Mouse (Mus musculus) ES-Bruce4 (cell line): ENCODE results near the gene Gm13694.
"Not testable (repeated sequence)": the region's sequence is repeated elsewhere in the genome, so short reads cannot be mapped to it uniquely, and the experiment has no call there.

Experiments
- CTCF ChIP-seq: IDR thresholded peaks from one replicate; pipeline ENCODE4 v1.8.1; 2011; ENCODE audit warnings: low read depth, low read length
- POLR2A ChIP-seq: IDR thresholded peaks from one replicate; pipeline ENCODE4 v1.8.1; 2011; ENCODE audit warnings: low read length; ENCODE audit not compliant: insufficient read depth

GRCm38 (mm10) chr2:84016291-84016690 is 37.6 kb downstream of the Gm13694 start:
- not testable (repeated sequence) for TF ChIP-seq CTCF, POLR2A
